Mouse (Mus musculus): ENCODE measurements at regions not wholly inside any gene's neighbourhood (a gene's known extent, or its start where the extent isn't known, plus 50 kb on each side); places are given as distances from the start of the nearest gene placed in this dataset.

DNA sequence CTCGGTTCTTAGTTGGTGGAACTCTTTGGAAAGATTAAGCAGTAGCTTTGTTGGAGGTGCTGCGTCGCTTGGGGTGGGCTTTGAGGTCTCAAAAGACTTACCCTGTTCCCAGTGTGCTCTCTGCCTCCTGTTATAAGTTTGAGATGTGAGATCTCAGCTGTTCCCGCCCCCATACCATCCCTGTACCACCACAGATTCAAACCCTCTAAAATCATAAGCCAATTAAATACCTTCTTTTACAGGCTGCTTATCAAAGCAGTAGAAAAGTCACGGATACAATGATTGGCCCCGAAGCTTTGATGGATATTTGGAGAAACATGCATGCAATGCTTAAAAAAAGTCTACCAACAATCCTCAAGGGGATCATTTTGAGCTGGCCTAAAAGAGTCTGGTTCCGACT lies 152.6 kb downstream of the Enc1 start:
- H3K4me1 ChIP-seq (replicated peaks; ENCODE audit: control insufficient read depth in 2 of 2, insufficient read depth in 2 of 2, low read length in 1 of 2): no peaks in the 10 kb centered on the region; a peak in 1 of 4 replicates
- H3K4me3 ChIP-seq (ENCODE audit: insufficient read depth in 1 of 2, low read depth in 2 of 2, low read length in 2 of 2): no peak overlapping the region
- H3K36me3 ChIP-seq (replicated peaks; ENCODE audit: control insufficient read depth, insufficient read depth, low read depth): no peaks in the 10 kb centered on the region
- WGBS (ENCODE audit: insufficient replicate concordance): 63% methylated on average over 7 of the region's 7 CpGs
- no peak overlapping the region for H3K27ac ChIP-seq
- H3K9me3 ChIP-seq (ENCODE audit: control insufficient read depth, low read length): no peaks in the 10 kb centered on the region
- no peaks in the 10 kb centered on the region for H3K27me3 ChIP-seq (ENCODE audit: control insufficient read depth, insufficient read depth, low read length)
- H3K9ac ChIP-seq (replicated peaks): no peak overlapping the region
- TF ChIP-seq EP300 (IDR thresholded peaks at IDR 0.05; ENCODE audit: low read depth) (no peak), CTCF (IDR thresholded peaks at IDR 0.05; ENCODE audit: low read depth) (no peak)
- DNase-seq (ENCODE audit: low read depth in 3 of 3, low spot score in 3 of 3): no peak
- H3K4me2 ChIP-seq (ENCODE audit: low read depth): no peak overlapping the region
- ATAC-seq (ENCODE audit: insufficient read depth): no peak

DNA sequence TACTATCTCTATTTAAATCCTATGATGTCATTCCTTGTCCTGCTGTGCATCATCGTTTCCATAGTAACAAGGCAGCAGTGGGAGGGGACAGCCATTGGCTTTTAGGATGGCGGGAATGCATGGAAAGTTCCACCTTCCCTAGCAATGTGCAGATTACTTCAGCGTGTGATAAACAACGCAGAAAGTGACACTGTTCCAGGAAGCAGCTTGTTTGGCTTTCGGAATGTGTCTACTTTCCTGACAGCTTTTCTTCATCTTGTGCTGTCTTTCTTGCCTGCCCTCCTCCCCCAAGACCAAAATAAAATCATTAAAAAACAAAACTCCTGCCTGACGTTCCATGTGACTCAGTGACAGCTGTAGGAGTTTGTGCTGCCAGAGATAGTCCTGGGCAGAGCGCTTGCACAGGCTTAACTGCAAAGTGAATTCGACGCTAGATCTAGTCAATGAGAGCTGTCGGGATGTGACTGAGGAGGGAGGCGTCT lies 149.6 kb downstream of the Enc1 start:
- DNase-seq (ENCODE audit: low read depth in 3 of 3, low spot score in 3 of 3) (no peak), ATAC-seq (ENCODE audit: insufficient read depth) (no peak)
- H3K27ac ChIP-seq: no peak overlapping the region
- H3K9ac ChIP-seq (replicated peaks): no peak overlapping the region
- 31% methylated on average over 11 of the region's 11 CpGs for WGBS (ENCODE audit: insufficient replicate concordance)
- TF ChIP-seq EP300 (IDR thresholded peaks at IDR 0.05; ENCODE audit: low read depth): no peak
- TF ChIP-seq CTCF (IDR thresholded peaks at IDR 0.05; ENCODE audit: low read depth): no peak
- H3K4me1 ChIP-seq (replicated peaks; ENCODE audit: control insufficient read depth in 2 of 2, insufficient read depth in 2 of 2, low read length in 1 of 2): no peaks in the 10 kb centered on the region; a peak in 2 of 4 replicates
- H3K4me3 ChIP-seq (ENCODE audit: insufficient read depth in 1 of 2, low read depth in 2 of 2, low read length in 2 of 2): no peak overlapping the region
- no peaks in the 10 kb centered on the region for H3K36me3 ChIP-seq (replicated peaks; ENCODE audit: control insufficient read depth, insufficient read depth, low read depth)
- H3K27me3 ChIP-seq (ENCODE audit: control insufficient read depth, insufficient read depth, low read length): no peaks in the 10 kb centered on the region
- no peaks in the 10 kb centered on the region for H3K9me3 ChIP-seq (ENCODE audit: control insufficient read depth, low read length)
- H3K4me2 ChIP-seq (ENCODE audit: low read depth): no peak overlapping the region

DNA sequence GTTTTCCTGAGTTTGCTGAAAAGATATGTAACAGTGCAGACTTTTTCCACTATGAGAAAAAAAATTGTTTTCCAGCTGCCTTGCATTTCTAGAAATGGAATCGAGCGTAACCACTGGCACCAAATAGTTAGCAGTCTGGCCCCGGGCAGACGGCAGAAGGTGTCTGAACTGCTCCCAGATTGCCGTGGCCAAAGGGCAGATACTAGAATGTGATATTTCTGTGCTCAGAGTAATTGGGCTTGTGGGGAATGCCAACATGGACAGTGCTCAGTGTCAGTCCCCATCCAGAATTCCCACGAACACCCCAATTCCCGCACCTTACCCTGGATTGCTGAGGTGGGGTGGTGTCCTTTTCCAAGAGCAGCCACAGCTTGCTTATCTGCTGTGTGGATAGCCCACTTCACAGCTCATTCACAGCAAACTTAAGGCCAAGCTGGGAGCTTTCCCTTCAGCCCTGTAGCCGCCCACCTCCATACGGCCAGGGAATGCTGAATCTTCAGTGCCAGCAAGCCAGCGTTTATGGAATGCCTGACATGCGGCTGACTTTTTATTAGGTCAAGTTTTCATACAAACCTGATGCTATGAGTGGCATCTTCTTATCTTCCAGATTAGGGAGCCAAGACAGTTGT lies 148.1 kb downstream of the Enc1 start:
- no peak for TF ChIP-seq CTCF (IDR thresholded peaks at IDR 0.05; ENCODE audit: low read depth)
- no peak for TF ChIP-seq EP300 (IDR thresholded peaks at IDR 0.05; ENCODE audit: low read depth)
- no peak for DNase-seq (ENCODE audit: low read depth in 3 of 3, low spot score in 3 of 3)
- H3K4me1 ChIP-seq (replicated peaks; ENCODE audit: control insufficient read depth in 2 of 2, insufficient read depth in 2 of 2, low read length in 1 of 2): no peaks in the 10 kb centered on the region; a peak in 2 of 4 replicates
- no peaks in the 10 kb centered on the region for H3K9me3 ChIP-seq (ENCODE audit: control insufficient read depth, low read length)
- 67% methylated on average over 11 of the region's 11 CpGs for WGBS (ENCODE audit: insufficient replicate concordance)
- H3K36me3 ChIP-seq (replicated peaks; ENCODE audit: control insufficient read depth, insufficient read depth, low read depth): no peaks in the 10 kb centered on the region
- no peak overlapping the region for H3K4me2 ChIP-seq (ENCODE audit: low read depth)
- H3K4me3 ChIP-seq (ENCODE audit: insufficient read depth in 1 of 2, low read depth in 2 of 2, low read length in 2 of 2): no peak overlapping the region
- no peaks in the 10 kb centered on the region for H3K27me3 ChIP-seq (ENCODE audit: control insufficient read depth, insufficient read depth, low read length)
- no peak overlapping the region for H3K9ac ChIP-seq (replicated peaks)
- ATAC-seq (ENCODE audit: insufficient read depth): no peak
- no peak overlapping the region for H3K27ac ChIP-seq

DNA sequence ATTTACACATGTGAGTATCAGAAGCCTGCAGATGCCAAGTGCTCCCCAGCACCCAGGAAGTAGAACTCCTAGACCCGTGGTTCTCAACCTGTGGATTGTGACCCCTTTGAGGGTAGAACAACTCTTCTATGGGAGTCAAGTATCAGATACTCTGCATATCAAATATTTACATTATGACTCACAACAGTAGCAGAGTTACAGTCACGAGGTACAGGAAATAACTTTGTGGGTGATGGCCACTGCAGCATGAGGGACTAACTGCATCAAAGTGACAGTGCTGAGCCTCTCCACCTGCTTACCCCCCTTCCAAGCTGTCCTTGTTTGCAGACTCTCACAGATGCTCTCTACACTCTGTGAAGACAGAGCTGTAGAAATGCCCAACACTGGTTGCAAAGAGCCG lies 145.6 kb downstream of the Enc1 start:
- DNase-seq (ENCODE audit: low read depth in 3 of 3, low spot score in 3 of 3): no peak
- H3K9me3 ChIP-seq (ENCODE audit: control insufficient read depth, low read length): no peaks in the 10 kb centered on the region
- H3K4me2 ChIP-seq (ENCODE audit: low read depth): no peak overlapping the region
- 31% methylated on average over 3 of the region's 3 CpGs for WGBS (ENCODE audit: insufficient replicate concordance)
- no peak for ATAC-seq (ENCODE audit: insufficient read depth)
- no peak overlapping the region for H3K27ac ChIP-seq
- H3K9ac ChIP-seq (replicated peaks): no peak overlapping the region
- no peaks in the 10 kb centered on the region for H3K27me3 ChIP-seq (ENCODE audit: control insufficient read depth, insufficient read depth, low read length)
- H3K4me1 ChIP-seq (replicated peaks; ENCODE audit: control insufficient read depth in 2 of 2, insufficient read depth in 2 of 2, low read length in 1 of 2): no peaks in the 10 kb centered on the region; a peak in 2 of 4 replicates
- H3K4me3 ChIP-seq (ENCODE audit: insufficient read depth in 1 of 2, low read depth in 2 of 2, low read length in 2 of 2): no peak overlapping the region
- H3K36me3 ChIP-seq (replicated peaks; ENCODE audit: control insufficient read depth, insufficient read depth, low read depth): no peaks in the 10 kb centered on the region
- TF ChIP-seq EP300 (IDR thresholded peaks at IDR 0.05; ENCODE audit: low read depth): no peak

DNA sequence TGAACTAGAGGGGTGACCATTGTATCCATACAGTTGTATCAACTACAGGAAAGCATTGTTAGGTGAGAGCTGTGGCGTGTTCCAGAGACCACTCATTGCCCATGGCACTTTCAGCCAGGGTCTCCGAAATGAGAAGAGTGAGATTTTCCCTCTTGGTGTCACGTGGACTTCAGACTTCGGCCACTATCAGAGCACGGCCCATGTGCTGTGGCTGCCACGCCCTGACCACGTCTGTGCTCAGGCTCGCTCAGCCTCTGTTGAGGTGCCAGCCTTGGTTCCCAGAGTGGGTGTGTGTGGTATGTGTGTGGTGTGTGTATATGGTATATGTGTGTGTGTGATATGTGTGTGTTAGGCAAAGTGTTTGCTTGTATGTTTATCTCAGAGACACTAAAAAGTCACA lies 144.6 kb downstream of the Enc1 start:
- H3K9me3 ChIP-seq (ENCODE audit: control insufficient read depth, low read length): no peaks in the 10 kb centered on the region
- ATAC-seq (ENCODE audit: insufficient read depth): no peak
- WGBS (ENCODE audit: insufficient replicate concordance): 36% methylated on average over 8 of the region's 8 CpGs

More for the DNA sequence above, 144.6 kb downstream of the Enc1 start:
- Histone ChIP-seq H3K27me3 (ENCODE audit: control insufficient read depth, insufficient read depth, low read length) (no peaks in the 10 kb centered on the region), H3K9ac (replicated peaks) (no peak overlapping the region), H3K36me3 (replicated peaks; ENCODE audit: control insufficient read depth, insufficient read depth, low read depth) (no peaks in the 10 kb centered on the region), H3K27ac (no peak overlapping the region), H3K4me3 (ENCODE audit: insufficient read depth in 1 of 2, low read depth in 2 of 2, low read length in 2 of 2) (no peak overlapping the region), H3K4me1 (replicated peaks; ENCODE audit: control insufficient read depth in 2 of 2, insufficient read depth in 2 of 2, low read length in 1 of 2) (no peaks in the 10 kb centered on the region; a peak in 2 of 4 replicates), H3K4me2 (ENCODE audit: low read depth) (no peak overlapping the region)
- DNase-seq (ENCODE audit: low read depth in 3 of 3, low spot score in 3 of 3): no peak
- TF ChIP-seq CTCF (IDR thresholded peaks at IDR 0.05; ENCODE audit: low read depth) (no peak), EP300 (IDR thresholded peaks at IDR 0.05; ENCODE audit: low read depth) (no peak)

All from liver, embryonic 14.5 days (tissue).